Mouse (Mus musculus) right cerebral cortex, adult 2 months (tissue): ENCODE measurements at regions not wholly inside any gene's neighbourhood (a gene's known extent, or its start where the extent isn't known, plus 50 kb on each side); places are given as distances from the start of the nearest gene placed in this dataset.

Experiments
- DNase-seq, 2 experiments: peaks; one replicate each; pipeline ENCODE4 v3.0.0; 2021 to 2022; ENCODE audit warnings: low spot score in 2 of 2

GRCm38 (mm10) chr14:85480216-85480615, 1036.9 kb downstream of the Pcdh17 start:
- no peak for DNase-seq

- peak in 1 of 2 experiments; percentile 2 for DNase-seq
Measured at GRCm38 (mm10) chr14:85507419-85508170, 1064.2 kb downstream of the Pcdh17 start.

GRCm38 (mm10) chr14:85508527-85508926, 1065.2 kb downstream of the Pcdh17 start:
- no peak for DNase-seq
